Mouse (Mus musculus): ENCODE data around the gene Gna13. TPM values are rescaled to one million over a fixed set of nuclear protein-coding genes. Genes with fewer than 3 reads are reported as not detected.

Gene Gna13
- total and polyA plus RNA-seq, 3 experiments: 51.0 to 102 (median 56.6) TPM

DNA sequence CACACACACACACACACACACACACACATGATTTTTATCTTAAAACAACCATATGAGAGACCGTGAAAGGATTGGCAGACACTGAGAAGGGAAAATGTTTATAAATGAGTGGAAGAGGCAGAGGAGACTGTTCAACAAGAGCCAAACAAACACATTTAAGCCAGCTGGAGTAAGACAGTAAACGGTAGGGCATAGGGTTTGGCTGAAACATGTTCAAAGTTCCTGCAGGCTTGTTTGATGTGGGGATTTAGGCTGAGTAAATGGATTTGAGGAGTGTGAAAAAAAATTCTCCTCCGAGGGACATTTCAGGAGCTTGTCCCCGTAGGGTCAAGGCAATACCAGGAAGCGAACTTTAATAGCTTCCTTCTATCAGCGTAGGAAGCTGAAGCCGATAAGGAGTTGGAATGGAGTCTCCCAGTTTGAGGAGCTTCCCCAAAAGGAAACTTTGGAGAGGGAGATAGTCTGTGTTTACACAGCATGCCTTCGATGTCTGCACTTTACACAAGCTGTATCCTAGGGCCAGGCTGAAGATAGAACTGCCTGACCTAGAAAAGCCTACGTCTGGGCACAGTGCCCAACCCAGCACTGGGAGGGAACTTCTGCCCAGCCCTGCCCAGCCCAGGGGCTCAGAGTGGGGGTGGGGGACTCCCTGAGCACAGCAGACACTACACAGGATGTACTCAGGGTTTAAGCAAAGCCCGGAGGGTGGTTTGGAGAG, 15.2 kb upstream of the Gna13 start:
- peak overlapping the region; percentile 3 to 16; a peak in 3 of 4 replicates for H3K4me3 ChIP-seq (ENCODE audit: control insufficient read depth in 1 of 2, insufficient read depth in 1 of 2, low read depth in 2 of 2, low read length in 2 of 2)
- peak overlapping the region; percentile 38 for H3K27ac ChIP-seq (ENCODE audit: control insufficient read depth, low read depth, low read length)
- no peaks in the 10 kb centered on the region for H3K79me2 ChIP-seq (ENCODE audit: control insufficient read depth, insufficient read depth, low read length, poor library complexity)
- DNase-seq (ENCODE audit: low read depth, low spot score): peak; percentile 90
- no peaks in the 10 kb centered on the region for H3K9me3 ChIP-seq (replicated peaks; ENCODE audit: insufficient read depth, low read length)
- H3K36me3 ChIP-seq (ENCODE audit: control insufficient read depth in 1 of 2, insufficient read depth in 2 of 2, low read length in 2 of 2): peaks cover 0 to 24% of the 10 kb centered on the region in 2 experiments; a peak in 2 of 4 replicates
- H3K9ac ChIP-seq (ENCODE audit: control insufficient read depth, low read depth, low read length, poor library complexity, severe bottlenecking): peak overlapping the region; percentile 19
- peaks cover 21 to 41% of the 10 kb centered on the region in 2 experiments for H3K4me1 ChIP-seq (ENCODE audit: control insufficient read depth in 1 of 2, insufficient read depth in 2 of 2, low read length in 2 of 2)
- no peaks in the 10 kb centered on the region for H3K27me3 ChIP-seq (ENCODE audit: control insufficient read depth in 1 of 2, insufficient read depth in 2 of 2, low read length in 2 of 2)
- TF ChIP-seq SIN3A (IDR thresholded peaks at IDR 0.05; ENCODE audit: low read length) (peak; percentile 78; the same call in 1 of the 2 replicates), ZMIZ1 (IDR thresholded peaks at IDR 0.05; ENCODE audit: low read depth, low read length) (no peak), E2F4 (IDR thresholded peaks at IDR 0.05; ENCODE audit: borderline replicate concordance, low read depth, low read length) (no peak), USF1 (IDR thresholded peaks at IDR 0.05; ENCODE audit: low read depth, low read length) (no peak), UBTF (IDR thresholded peaks at IDR 0.05; ENCODE audit: borderline replicate concordance, insufficient read depth, low read depth, low read length) (no peak), TCF12 (IDR thresholded peaks at IDR 0.05; ENCODE audit: low read depth, low read length) (peak; percentile 54), NRF1 (IDR thresholded peaks at IDR 0.05; ENCODE audit: insufficient read depth, low read depth, low read length, poor library complexity, severe bottlenecking) (no peak), ETS1 (IDR thresholded peaks at IDR 0.05; ENCODE audit: low read depth, low read length) (peak; percentile 82), POLR2AphosphoS2 (IDR thresholded peaks at IDR 0.05; ENCODE audit: low read length) (no peak), MYB (IDR thresholded peaks at IDR 0.05; ENCODE audit: low read depth, low read length) (no peak), TBP (IDR thresholded peaks at IDR 0.05; ENCODE audit: low read depth, low read length) (peak; percentile 14; the same call in 1 of the 2 replicates), USF2 (IDR thresholded peaks at IDR 0.05; ENCODE audit: borderline replicate concordance in 1 of 2, insufficient read depth in 1 of 2, low read depth in 1 of 2, low read length in 2 of 2) (no peak), MAFK (IDR thresholded peaks at IDR 0.05; ENCODE audit: borderline replicate concordance, low read depth, low read length) (no peak), MAZ (IDR thresholded peaks at IDR 0.05; ENCODE audit: low read depth, low read length) (peak; percentile 93), HCFC1 (IDR thresholded peaks at IDR 0.05; ENCODE audit: low read depth, low read length) (0 out of 2 replicates have a peak, but pooled peaks have one; percentile 31), RAD21 (IDR thresholded peaks at IDR 0.05; ENCODE audit: low read depth, low read length) (no peak), MAX (IDR thresholded peaks at IDR 0.05; ENCODE audit: low read length) (peak; percentile 60), RCOR1 (IDR thresholded peaks at IDR 0.05; ENCODE audit: low read depth, low read length) (peak; percentile 72), POLR2A (IDR thresholded peaks at IDR 0.05; ENCODE audit: control insufficient read depth in 1 of 2, insufficient read depth in 1 of 2, low read depth in 1 of 2, low read length in 2 of 2, poor library complexity in 1 of 2) (peak in 1 of 2 experiments; percentile 23; a peak in 1 of 4 replicates), CHD1 (IDR thresholded peaks at IDR 0.05; ENCODE audit: low read depth, low read length) (no peak), SMC3 (IDR thresholded peaks at IDR 0.05; ENCODE audit: low read depth, low read length) (no peak), GATA1 (IDR thresholded peaks at IDR 0.05; ENCODE audit: low read depth, low read length) (peak; percentile 72), EP300 (IDR thresholded peaks at IDR 0.05; ENCODE audit: low read depth in 1 of 2, low read length in 2 of 2) (peak; percentile 74 to 80), NELFE (IDR thresholded peaks at IDR 0.05; ENCODE audit: low read depth, low read length) (no peak), GABPA (IDR thresholded peaks at IDR 0.05; ENCODE audit: low read depth, low read length) (no peak), ZC3H11A (IDR thresholded peaks at IDR 0.05; ENCODE audit: low read depth, low read length) (no peak; the same call in 1 of the 2 replicates), TAL1 (IDR thresholded peaks at IDR 0.05; ENCODE audit: low read length) (peak; percentile 27; the same call in 1 of the 2 replicates), JUND (IDR thresholded peaks at IDR 0.05; ENCODE audit: low read depth, low read length) (no peak), POLR2AphosphoS5 (IDR thresholded peaks at IDR 0.05; ENCODE audit: borderline replicate concordance, low read depth, low read length) (no peak), MYC (IDR thresholded peaks at IDR 0.05; ENCODE audit: low read depth, low read length) (no peak), CTCF (IDR thresholded peaks at IDR 0.05 in 2 of 3, conservative IDR thresholded peaks at IDR 0.05 in 1 of 3; ENCODE audit: control insufficient read depth in 1 of 3, insufficient read depth in 1 of 3, low read depth in 2 of 3, low read length in 3 of 3, poor library complexity in 1 of 3, severe bottlenecking in 1 of 3) (no peak), KAT2A (conservative IDR thresholded peaks at IDR 0.05; ENCODE audit: low read depth, low read length) (no peak), CHD2 (IDR thresholded peaks at IDR 0.05; ENCODE audit: low read length) (peak; percentile 51; the same call in 1 of the 2 replicates), BHLHE40 (IDR thresholded peaks at IDR 0.05; ENCODE audit: borderline replicate concordance, low read depth, low read length) (no peak), ZNF384 (IDR thresholded peaks at IDR 0.05; ENCODE audit: low read depth, low read length) (no peak), MXI1 (IDR thresholded peaks at IDR 0.05; ENCODE audit: low read depth, low read length) (peak; percentile 66), ZKSCAN1 (IDR thresholded peaks at IDR 0.05; ENCODE audit: low read depth, low read length) (no peak)

Measured in MEL (cell line).